Mouse (Mus musculus) heart, postnatal 10 days (tissue): ENCODE data around the gene Zfyve16. TPM values are rescaled to one million over a fixed set of nuclear protein-coding genes. Genes with fewer than 3 reads are reported as not detected.

ENCODE experiments used
- DNase-seq, 2 experiments: peaks; one replicate each; pipeline ENCODE4 v3.0.0; 2021
- intact Hi-C: fragments of 180-260 bp; cut with DNase I; formaldehyde crosslinking; loops from one replicate; pipeline ENCODE4 v1.15.1; 2025
- total RNA-seq, 2 experiments: library from RNA; stranded (reverse); gene quantifications; 2 replicates each; pipeline ENCODE4 v1.2.3; 2021

The Zfyve16 gene
- total RNA-seq, 2 experiments from 2014 or later, result 17.5 to 20.2 TPM

GRCm38 (mm10) chr13:92470151-92470550, 60.5 kb downstream of the Zfyve16 start:
- intact Hi-C loops, result no loop called here
- DNase-seq, result peak; percentile 9 to 13

GRCm38 (mm10) chr13:92469381-92469780, 61.3 kb downstream of the Zfyve16 start:
- DNase-seq, result no peak
- intact Hi-C loops, result no loop called here

DNA sequence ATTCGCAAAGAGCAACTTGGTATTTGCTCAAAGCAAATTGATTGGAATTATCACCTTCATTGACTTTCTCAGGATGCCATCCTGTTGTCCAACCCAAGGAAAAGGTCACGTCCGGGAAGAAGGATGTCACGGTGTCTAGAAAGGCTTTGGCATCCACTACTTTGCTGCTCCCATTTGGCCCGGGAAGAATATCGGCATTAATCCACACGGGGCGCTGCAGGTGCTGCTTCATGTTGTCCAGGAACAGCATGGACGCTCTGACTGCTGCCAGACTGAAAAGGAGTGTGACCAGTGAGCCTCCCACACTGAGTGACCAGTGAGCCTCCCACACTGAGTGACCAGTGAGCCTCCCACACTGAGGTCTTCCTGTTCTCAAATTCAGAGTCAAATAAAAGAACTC, 62.8 kb downstream of the Zfyve16 start:
- no peak for DNase-seq
- intact Hi-C loops, result no loop called here

DNA sequence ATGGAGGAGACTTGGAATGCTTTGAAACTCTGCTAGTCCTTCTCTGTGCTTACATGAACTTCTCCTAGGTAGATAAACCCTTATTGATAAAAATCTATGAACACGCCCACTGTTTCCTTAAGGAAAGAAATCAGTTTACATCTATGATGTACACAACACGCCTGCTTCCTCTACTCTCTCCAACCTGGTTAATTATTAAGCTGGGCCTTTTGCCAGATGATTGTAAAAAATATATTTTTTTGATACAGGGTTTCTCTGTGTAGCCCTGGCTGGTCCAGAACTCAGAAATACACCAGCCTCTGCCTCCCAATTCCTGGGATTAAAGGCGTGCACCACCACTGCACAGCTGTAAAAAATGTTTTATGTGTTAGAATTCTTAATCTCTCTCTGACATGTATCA, 66.0 kb downstream of the Zfyve16 start:
- intact Hi-C loops, result no loop called here
- DNase-seq, result no peak

DNA sequence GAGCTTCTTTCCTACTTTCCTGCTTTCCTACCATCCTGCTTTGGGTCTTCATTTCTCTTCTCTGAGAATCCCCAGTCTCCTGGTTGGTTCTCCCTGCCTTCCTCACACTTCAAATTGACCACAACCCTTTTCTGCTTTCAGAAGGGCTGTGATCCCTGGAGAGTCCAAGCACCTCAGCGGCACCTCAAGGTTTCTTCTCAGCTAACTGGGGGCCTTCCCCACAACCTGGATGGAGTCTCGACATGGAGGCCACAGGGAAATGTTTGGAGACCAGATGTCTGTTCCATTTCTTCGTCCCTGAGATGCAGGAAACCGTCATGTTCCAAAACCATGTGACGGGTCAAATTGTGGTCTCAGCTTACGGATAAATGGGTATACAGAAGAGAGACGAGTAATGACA, 83.8 kb downstream of the Zfyve16 start:
- intact Hi-C loops, result no loop called here
- DNase-seq, result no peak

DNA sequence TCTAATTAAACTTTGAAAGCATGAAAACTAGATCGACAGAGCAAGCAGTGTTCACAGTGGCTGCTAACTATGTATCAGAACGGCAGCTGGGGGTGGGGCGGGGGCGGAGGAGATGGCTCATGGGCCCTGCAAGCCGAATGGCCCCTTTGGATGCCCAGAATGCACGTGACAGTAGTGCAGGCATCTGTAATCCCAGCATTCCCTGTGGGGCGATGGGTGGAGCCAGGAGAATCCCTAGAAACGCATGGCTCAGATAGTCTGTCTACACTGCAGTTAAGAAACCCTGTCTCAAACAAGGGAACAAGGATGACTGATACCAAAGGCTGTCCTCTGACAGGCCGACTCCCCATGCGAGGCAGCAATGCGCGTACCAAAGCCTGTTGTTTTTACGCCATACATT, 90.4 kb downstream of the Zfyve16 start:
- intact Hi-C loops, result no loop called here
- no peak for DNase-seq

DNA sequence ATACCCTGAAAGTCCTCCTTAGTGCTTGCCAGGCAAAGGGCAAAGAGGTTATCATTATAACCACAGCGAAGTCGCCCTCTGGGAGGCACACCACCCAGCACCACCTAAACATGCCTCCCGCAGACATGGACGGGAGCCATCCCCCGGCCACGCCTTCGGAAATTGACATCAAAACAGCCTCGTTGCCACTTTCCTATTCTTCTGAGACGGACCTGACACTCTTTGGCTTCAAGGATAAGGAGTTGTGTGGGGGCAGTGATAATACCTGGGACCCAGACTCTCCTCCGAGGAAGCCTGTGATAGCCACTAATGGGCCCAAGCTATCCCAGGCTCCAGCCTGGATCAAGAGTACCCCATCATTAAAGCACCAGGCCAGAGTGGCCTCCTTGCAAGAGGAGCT, 92.0 kb downstream of the Zfyve16 start:
- intact Hi-C loops, result no loop called here
- no peak for DNase-seq

Other genes starting within 250 kb of the Zfyve16 start
- not detected for gene Gm20379, start 224.9 kb downstream of the Zfyve16 start, total RNA-seq
- 1 to 10 TPM; 2.9 to 3.4 TPM for gene Dhfr, start 176.1 kb downstream of the Zfyve16 start, total RNA-seq
- 10 to 100 TPM; 11.9 to 13.5 TPM for gene Msh3, start 175.9 kb downstream of the Zfyve16 start, total RNA-seq
- gene Ankrd34b, start 105.0 kb downstream of the Zfyve16 start, total RNA-seq, result not detected
- 1 to 10 TPM; 3.0 to 3.7 TPM for gene Fam151b, start 46.9 kb downstream of the Zfyve16 start, total RNA-seq
- gene Spz1, start 45.3 kb upstream of the Zfyve16 start, total RNA-seq, result not detected
- 10 to 100 TPM; 30.7 to 36.8 TPM for gene Serinc5, start 80.2 kb upstream of the Zfyve16 start, total RNA-seq